9 mouse cellular contexts compared by ENCODE assay signal in the genomic region with DNA sequence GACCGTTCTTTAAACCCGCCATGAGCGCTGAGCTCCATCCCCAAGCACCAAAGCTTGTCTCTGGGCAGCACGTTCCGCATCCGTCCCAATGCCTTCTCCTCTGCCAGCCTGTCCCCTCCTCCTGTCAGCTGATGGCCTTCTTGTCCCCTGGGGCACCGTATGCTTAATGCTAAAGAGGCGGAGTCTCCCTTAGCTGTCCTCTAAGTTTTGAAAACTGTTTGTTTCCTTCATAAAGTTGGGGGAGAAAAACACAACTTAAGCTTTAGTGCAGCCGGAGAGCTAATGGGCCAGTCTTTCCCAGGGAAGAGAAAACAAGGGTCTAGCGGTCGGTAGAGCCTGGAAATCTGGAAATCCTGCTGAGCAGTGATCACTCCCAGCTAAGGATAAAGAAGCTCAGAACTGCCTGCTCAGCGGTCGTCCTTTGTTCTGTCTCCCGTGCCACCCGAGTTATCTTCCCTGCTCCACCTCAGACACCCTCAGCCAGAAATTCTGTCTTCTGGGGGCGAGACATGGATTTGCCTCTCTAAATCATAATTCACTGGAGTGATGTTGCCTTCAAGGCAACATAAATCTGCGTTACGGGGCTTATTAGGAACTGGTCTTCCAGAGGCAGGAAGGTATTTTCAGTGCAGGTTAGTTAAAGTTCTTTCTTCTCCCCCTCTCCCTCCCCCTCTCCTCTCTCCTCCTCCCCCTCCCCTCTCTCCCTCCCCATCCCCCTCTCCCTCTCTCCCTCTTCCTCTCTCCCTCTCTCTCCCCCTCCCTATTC.
DNase-seq lines count a peak whose midpoint lies in the region; ATAC-seq lines count a peak whose summit lies in the region.
"Had no signal": no experiment of that assay in that cellular context is flagged by ENCODE, and none has a peak within 500 bp of the region (broad histone marks: within the 10 kb centered on the region; RNA-seq: fewer than 3 reads in every experiment).

No protein-coding gene starts in this region.

- DNase-seq in kidney, adult 11 months: no peak
- DNase-seq in embryo, embryonic 11.5 days (ENCODE audit: low read depth, low spot score): peak; percentile 36
- peak; percentile 73 for DNase-seq in retina, embryonic 14.5 days (ENCODE audit: low spot score)
- no peak for DNase-seq in right cerebral cortex, postnatal 25 days
- no peak for DNase-seq in gastrocnemius, postnatal 4 days (ENCODE audit: low spot score in 2 of 2)
- DNase-seq in thymus, postnatal 0 days (ENCODE audit: low spot score): no peak

- H3K4me3 ChIP-seq in kidney, embryonic 16.5 days (ENCODE audit: low read length): peak overlapping the region; percentile 34
- H3K4me3 ChIP-seq in intestine, embryonic 15.5 days (replicated peaks): peak overlapping the region; percentile 4; the same call in 1 of the 2 replicates

- peaks cover 22% of the 10 kb centered on the region for H3K4me1 ChIP-seq in kidney, embryonic 16.5 days (ENCODE audit: insufficient read depth, low read length)
- H3K4me1 ChIP-seq in intestine, embryonic 15.5 days (replicated peaks): peaks cover 11% of the 10 kb centered on the region; the same call in 1 of the 2 replicates

- H3K36me3 ChIP-seq in kidney, embryonic 16.5 days (ENCODE audit: insufficient read depth, low read length): no peaks in the 10 kb centered on the region
- no peaks in the 10 kb centered on the region for H3K36me3 ChIP-seq in intestine, embryonic 15.5 days

- H3K9me3 ChIP-seq in kidney, embryonic 16.5 days (ENCODE audit: low read length): no peaks in the 10 kb centered on the region
- H3K9me3 ChIP-seq in intestine, embryonic 15.5 days: no peaks in the 10 kb centered on the region

- H3K9ac ChIP-seq in kidney, embryonic 16.5 days (replicated peaks; ENCODE audit: low read length): peak overlapping the region; percentile 62
- H3K9ac ChIP-seq in intestine, embryonic 15.5 days: peak overlapping the region; percentile 11; the same call in 1 of the 2 replicates

- ATAC-seq in kidney, embryonic 16.5 days (ENCODE audit: low FRiP score, low TSS enrichment): no peak
- no peak for ATAC-seq in intestine, embryonic 15.5 days
- ATAC-seq: inflammation-experienced regulatory T-cells, adult 6 months had no signal

- 0 out of 2 replicates have a peak, but pooled peaks cover 4% of the 10 kb centered on the region for H3K27me3 ChIP-seq in kidney, embryonic 16.5 days (ENCODE audit: insufficient read depth, low read length)
- 0 out of 2 replicates have a peak, but pooled peaks cover 5% of the 10 kb centered on the region for H3K27me3 ChIP-seq in intestine, embryonic 15.5 days (replicated peaks)

- H3K4me2 ChIP-seq in kidney, embryonic 16.5 days (replicated peaks; ENCODE audit: low read depth, low read length): peak overlapping the region; percentile 54
- H3K4me2 ChIP-seq in intestine, embryonic 15.5 days (replicated peaks): peak overlapping the region; percentile 45

- WGBS in kidney, embryonic 16.5 days: 2% methylated on average over 18 of the region's 18 CpGs
- WGBS in intestine, embryonic 15.5 days: 6% methylated on average over 18 of the region's 18 CpGs

- peak overlapping the region; percentile 16; the same call in 1 of the 2 replicates for H3K27ac ChIP-seq in kidney, embryonic 16.5 days (ENCODE audit: low read length)
- no peak overlapping the region for H3K27ac ChIP-seq in intestine, embryonic 15.5 days

Comparison
In these comparisons a context has a peak if more than half of its experiments do, and no peak if none do; other contexts are left out.
1. DNase-seq: peak in embryo, embryonic 11.5 days (single experiment) and retina, embryonic 14.5 days (single experiment); none in kidney, adult 11 months (single experiment), right cerebral cortex, postnatal 25 days (single experiment), gastrocnemius, postnatal 4 days (0 of 2) and thymus, postnatal 0 days (single experiment).